Mouse (Mus musculus): ENCODE results near the gene Trak2. TPM values are rescaled to one million over a fixed set of nuclear protein-coding genes. Genes with fewer than 3 reads are reported as not detected.

The Trak2 gene
- polyA plus RNA-seq (2014; fragmentation: Illumina TruSeq; extraction: RNeasy Lipid Tissue Mini Kit (QIAGEN cat#74804); ENCODE audit: low read depth, low replicate concordance), result 12.0 TPM

DNA sequence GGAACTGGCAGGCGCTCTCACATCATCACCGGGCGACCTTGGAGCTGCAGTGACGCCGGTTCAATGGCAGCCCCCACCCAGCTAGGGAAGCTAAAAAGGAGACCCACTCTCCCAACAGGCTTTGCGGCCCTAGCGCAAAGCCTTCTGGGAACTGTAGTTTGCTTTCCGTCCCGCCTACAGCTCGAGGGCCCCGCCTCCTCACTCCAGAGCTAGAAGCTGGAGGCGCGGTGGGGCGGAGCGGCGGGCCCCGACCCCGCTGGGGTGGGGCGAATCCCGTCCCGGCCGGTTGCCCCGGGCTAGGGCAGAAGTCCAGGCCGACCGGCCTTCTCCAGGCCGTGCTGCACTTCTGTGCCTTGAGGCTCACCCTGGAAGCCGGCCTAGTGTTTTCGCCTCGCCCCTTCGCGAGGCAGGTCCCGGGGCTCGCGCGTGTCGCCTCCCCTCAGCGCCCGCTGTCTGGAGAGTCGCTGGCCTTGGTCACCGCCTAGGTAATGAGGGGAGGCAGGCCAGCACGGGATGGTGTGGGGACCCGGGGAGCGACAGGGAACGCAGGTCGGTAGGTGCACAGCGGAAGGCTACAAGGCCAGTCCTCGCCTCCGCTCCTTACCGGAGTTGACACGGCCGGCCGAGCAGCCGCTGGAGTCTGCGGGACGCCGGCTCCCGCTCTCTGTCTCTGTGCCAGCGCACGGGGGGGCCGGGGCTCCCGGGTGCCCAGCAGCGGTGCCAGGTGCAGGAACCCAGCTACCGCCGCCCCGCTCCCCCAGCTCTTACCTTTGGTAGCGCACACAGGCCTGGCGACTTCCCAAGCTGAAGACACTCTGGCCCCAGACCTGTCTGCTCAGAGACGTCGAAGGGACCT, at the start of gene Trak2, which contains the start of gene Stradb:
Gene Trak2, minus strand, starts transcription at position 65 of the 856 bp plus-strand sequence.
Gene Stradb, plus strand, starts transcription at position 157 of the 856 bp plus-strand sequence.

Other genes starting within 250 kb of the Trak2 start
- gene Casp8, start 178.1 kb downstream of the Trak2 start, polyA plus RNA-seq (2014; fragmentation: Illumina TruSeq; extraction: RNeasy Lipid Tissue Mini Kit (QIAGEN cat#74804); ENCODE audit: low read depth, low replicate concordance), result 41.2 TPM
- 38.8 TPM for gene Stradb, start 92 bp upstream of the Trak2 start, polyA plus RNA-seq (2014; fragmentation: Illumina TruSeq; extraction: RNeasy Lipid Tissue Mini Kit (QIAGEN cat#74804); ENCODE audit: low read depth, low replicate concordance)
- gene C2cd6, start 121.5 kb upstream of the Trak2 start, polyA plus RNA-seq (2014; fragmentation: Illumina TruSeq; extraction: RNeasy Lipid Tissue Mini Kit (QIAGEN cat#74804); ENCODE audit: low read depth, low replicate concordance), result not detected
- 4.7 TPM for gene Tmem237, start 147.0 kb upstream of the Trak2 start, polyA plus RNA-seq (2014; fragmentation: Illumina TruSeq; extraction: RNeasy Lipid Tissue Mini Kit (QIAGEN cat#74804); ENCODE audit: low read depth, low replicate concordance)
- gene Mpp4, start 190.0 kb upstream of the Trak2 start, polyA plus RNA-seq (2014; fragmentation: Illumina TruSeq; extraction: RNeasy Lipid Tissue Mini Kit (QIAGEN cat#74804); ENCODE audit: low read depth, low replicate concordance), result 1.2 TPM